Mouse (Mus musculus) limb, embryonic 12.5 days (tissue): ENCODE measurements at regions not wholly inside any gene's neighbourhood (a gene's known extent, or its start where the extent isn't known, plus 50 kb on each side); places are given as distances from the start of the nearest gene placed in this dataset.

Source experiments
- ATAC-seq: fragments of 200-750 bp; cut with Nextera tagmentation; 2 replicates; pipeline ENCODE4 v1.8.0; 2017; ENCODE audit warnings: low read depth, moderate TSS enrichment; ENCODE audit not compliant: insufficient number of reproducible peaks, insufficient read depth, low FRiP score, low TSS enrichment
- H3K27ac ChIP-seq: fragments of 300-500 bp; sonication (generic); 2 replicates; pipeline ENCODE4 v1.5.1; 2016; ENCODE audit warnings: mild to moderate bottlenecking, moderate library complexity
- H3K27me3 ChIP-seq: fragments of 300-500 bp; sonication (generic); 2 replicates; pipeline ENCODE4 v1.6.1; 2016; ENCODE audit warnings: mild to moderate bottlenecking, moderate library complexity
- H3K36me3 ChIP-seq: fragments of 300-500 bp; sonication (generic); 2 replicates; pipeline ENCODE4 v1.6.1; 2016; ENCODE audit warnings: mild to moderate bottlenecking, moderate library complexity
- H3K4me1 ChIP-seq: fragments of 300-500 bp; sonication (generic); replicated peaks from 2 replicates; pipeline ENCODE4 v1.6.1; 2016
- H3K4me2 ChIP-seq: fragments of 300-500 bp; sonication (generic); 2 replicates; pipeline ENCODE4 v1.6.1; 2016; ENCODE audit warnings: mild to moderate bottlenecking, moderate library complexity
- H3K4me3 ChIP-seq: fragments of 300-500 bp; sonication (generic); replicated peaks from 2 replicates; pipeline ENCODE4 v1.5.1; 2016; ENCODE audit warnings: mild to moderate bottlenecking
- H3K9ac ChIP-seq: fragments of 300-500 bp; sonication (generic); replicated peaks from 2 replicates; pipeline ENCODE4 v1.6.1; 2016; ENCODE audit warnings: mild to moderate bottlenecking, moderate library complexity
- H3K9me3 ChIP-seq: fragments of 300-500 bp; sonication (generic); 2 replicates; pipeline ENCODE4 v1.6.1; 2016; ENCODE audit warnings: mild to moderate bottlenecking, moderate library complexity
- WGBS: fragments of 180-500 bp; shearing (Covaris S2); methylation state at CpG from one replicate; pipeline ENCODE4 v1.1.7; 2016; 5-methylcytosine and 5-hydroxymethylcytosine counted together

DNA sequence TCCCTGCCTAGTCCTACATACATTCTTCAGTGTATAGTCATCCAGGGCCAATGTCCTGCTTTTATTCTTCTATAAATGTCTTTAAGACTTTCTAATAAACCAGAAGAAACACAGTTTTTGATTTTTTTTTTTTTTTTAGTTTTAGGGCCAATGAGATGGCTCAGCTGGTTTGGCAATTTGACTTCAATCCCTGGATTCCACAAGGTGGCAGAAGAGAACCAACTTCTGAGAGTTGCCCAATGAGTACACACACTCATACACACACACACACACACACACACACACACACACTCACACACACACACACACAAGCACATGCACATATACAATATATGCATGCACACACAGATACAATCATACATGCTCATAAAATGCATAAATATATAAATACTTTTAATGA, 251.8 kb downstream of the Itga8 start:
- Histone ChIP-seq H3K4me3 (no peak overlapping the region), H3K27me3 (no peaks in the 10 kb centered on the region), H3K9ac (no peak overlapping the region), H3K36me3 (no peaks in the 10 kb centered on the region), H3K9me3 (no peaks in the 10 kb centered on the region), H3K4me1 (0 out of 2 replicates have a peak, but pooled peaks cover 3% of the 10 kb centered on the region), H3K27ac (no peak overlapping the region), H3K4me2 (no peak overlapping the region)
- ATAC-seq = no peak

DNA sequence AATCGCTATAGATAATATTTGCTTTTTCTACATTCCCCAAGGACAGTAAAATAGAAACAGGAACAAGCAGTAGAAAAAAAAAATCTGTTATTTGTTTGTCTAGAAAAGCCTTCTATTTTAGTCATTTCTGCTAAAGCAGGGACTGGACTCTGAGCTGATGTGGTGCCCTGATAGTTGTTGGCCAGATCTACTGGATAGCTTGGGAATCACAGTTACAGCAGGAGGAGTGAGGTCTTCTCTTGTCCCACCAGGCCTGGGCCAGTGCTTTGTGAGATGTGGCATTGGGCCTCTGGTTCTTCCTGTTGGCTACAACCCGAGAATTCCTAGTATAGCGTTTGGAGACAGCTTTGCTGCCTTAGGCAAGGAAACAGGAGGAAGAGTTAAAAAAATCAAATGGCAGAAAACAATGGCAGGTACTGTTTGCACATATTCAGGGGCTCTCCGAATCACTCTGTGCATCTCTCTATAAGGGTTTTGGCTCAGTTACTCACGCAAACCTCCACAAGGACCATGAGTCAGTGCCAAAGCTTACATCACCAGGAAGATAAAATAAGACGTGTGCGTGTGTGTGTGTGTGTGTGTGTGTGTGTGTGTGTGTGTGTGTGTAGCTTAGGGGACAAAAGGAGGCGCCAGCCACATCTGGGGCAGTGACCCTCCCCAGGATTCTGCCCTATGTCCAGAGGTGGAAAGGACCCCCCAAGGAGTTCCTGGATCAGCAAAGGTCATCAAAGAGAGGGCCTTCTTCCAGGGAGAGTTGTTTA, 248.1 kb downstream of the Itga8 start:
- H3K36me3 ChIP-seq = no peaks in the 10 kb centered on the region
- no peak for ATAC-seq
- H3K4me2 ChIP-seq = no peak overlapping the region
- WGBS = 69% methylated on average over 8 of the region's 8 CpGs
- no peak overlapping the region for H3K9ac ChIP-seq
- no peaks in the 10 kb centered on the region for H3K27me3 ChIP-seq
- 0 out of 2 replicates have a peak, but pooled peaks cover 3% of the 10 kb centered on the region for H3K4me1 ChIP-seq
- H3K27ac ChIP-seq = no peak overlapping the region
- H3K4me3 ChIP-seq = no peak overlapping the region
- H3K9me3 ChIP-seq = no peaks in the 10 kb centered on the region

DNA sequence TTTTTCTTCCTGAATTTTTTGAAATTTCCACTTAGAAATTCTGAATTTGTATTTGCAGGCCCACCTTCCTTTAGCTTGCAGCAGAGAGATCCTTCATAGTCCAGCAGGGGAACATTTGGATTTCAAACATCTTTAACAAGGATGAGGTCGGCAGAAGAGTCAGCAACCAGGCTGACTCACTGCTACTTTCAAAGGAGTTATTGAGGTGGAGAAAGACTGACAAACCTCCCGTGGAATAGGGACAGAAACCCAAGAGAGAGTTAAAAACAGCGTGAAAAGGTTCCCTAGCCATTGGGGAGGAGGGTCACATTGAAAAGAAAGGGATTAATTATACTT, 247.6 kb downstream of the Itga8 start:
- WGBS = 39% methylated on average over 3 of the region's 3 CpGs
- Histone ChIP-seq H3K36me3 (no peaks in the 10 kb centered on the region), H3K4me2 (no peak overlapping the region), H3K27me3 (no peaks in the 10 kb centered on the region), H3K4me1 (0 out of 2 replicates have a peak, but pooled peaks cover 3% of the 10 kb centered on the region), H3K4me3 (no peak overlapping the region), H3K9ac (no peak overlapping the region), H3K9me3 (no peaks in the 10 kb centered on the region), H3K27ac (no peak overlapping the region)
- ATAC-seq = no peak
